Comparison of ENCODE assay signal across 20 mouse cellular contexts in genomic region chr2:31776479-31776878, GRCm38 (mm10). TPM values are rescaled to one million over a fixed set of nuclear protein-coding genes. Genes with fewer than 3 reads are reported as not detected.
"Had no signal": no experiment of that assay in that cellular context is flagged by ENCODE, and none has a peak within 500 bp of the region (broad histone marks: within the 10 kb centered on the region; RNA-seq: fewer than 3 reads in every experiment).

No protein-coding gene starts in this region.

- H3K27ac ChIP-seq: left cerebral cortex, adult 2 months; limb, embryonic 10.5 days; liver, embryonic 15.5 days; macrophage; midbrain, embryonic 12.5 days; neural tube, embryonic 13.5 days had no signal

- H3K9ac ChIP-seq: liver, embryonic 15.5 days; midbrain, embryonic 12.5 days; neural tube, embryonic 13.5 days had no signal

- ATAC-seq: midbrain, embryonic 16.5 days had no signal

- H3K9me3 ChIP-seq: limb, embryonic 10.5 days; liver, embryonic 15.5 days; midbrain, embryonic 12.5 days; neural tube, embryonic 13.5 days had no signal

- H3K4me1 ChIP-seq: midbrain, embryonic 12.5 days had no signal

- DNase-seq: kidney, postnatal 14 days; lung, adult 2 months; lung, postnatal 10 days; retina, postnatal 1 day; right cerebral cortex, postnatal 4 days; spleen, adult 18-20 months; thymus, adult 18-20 months; thymus, postnatal 25 days had no signal

- H3K4me3 ChIP-seq: left cerebral cortex, adult 2 months; limb, embryonic 10.5 days; liver, embryonic 15.5 days; midbrain, embryonic 12.5 days; neural tube, embryonic 13.5 days had no signal

- H3K4me2 ChIP-seq: liver, embryonic 11.5 days; liver, embryonic 15.5 days; midbrain, embryonic 12.5 days; neural tube, embryonic 13.5 days had no signal

- H3K27me3 ChIP-seq: liver, embryonic 15.5 days; midbrain, embryonic 12.5 days; neural tube, embryonic 13.5 days had no signal

RNA-seq across cellular contexts. Expression of gene Qrfp, which starts 33.9 kb away (rescaled TPM):
- total RNA-seq: layer of hippocampus, postnatal 25 days; left cerebral cortex, adult 2 months; left cerebral cortex, postnatal 14 days; megakaryocyte-erythroid progenitor cell, adult 5-6 weeks had no signal
- polyA plus RNA-seq: large intestine, adult 2 months; liver, embryonic 11.5 days; macrophage had no signal
